Mouse (Mus musculus) erythroid progenitor cell, adult 5-6 weeks (primary cell): ENCODE data around the gene Gipr. TPM values are rescaled to one million over a fixed set of nuclear protein-coding genes. Genes with fewer than 3 reads are reported as not detected.
"Not testable (repeated sequence)": the region's sequence is repeated elsewhere in the genome, so short reads cannot be mapped to it uniquely, and the experiment has no call there.

ENCODE experiments used
- ATAC-seq: replicated peaks from 2 replicates; pipeline ENCODE4 v1.8.0; 2016; ENCODE audit warnings: moderate number of reproducible peaks, mild to moderate bottlenecking, moderate TSS enrichment, inconsistent platforms; ENCODE audit not compliant: poor library complexity, low FRiP score, severe bottlenecking
- total RNA-seq, 2 experiments: library from RNA; stranded (forward) in 1 of 2; stranded (reverse) in 1 of 2; fragments of 150-400 nt in 1 of 2; fragments of 186-747, 209-891 nt in 1 of 2; gene quantifications; 2 replicates each; pipeline versions ENCODE4 v1.2.3 to v1.2.4; 2015 to 2017; ENCODE audit warnings: low replicate concordance in 2 of 2

The Gipr gene
- total RNA-seq, 2 experiments from 2014 or later: not detected

DNA sequence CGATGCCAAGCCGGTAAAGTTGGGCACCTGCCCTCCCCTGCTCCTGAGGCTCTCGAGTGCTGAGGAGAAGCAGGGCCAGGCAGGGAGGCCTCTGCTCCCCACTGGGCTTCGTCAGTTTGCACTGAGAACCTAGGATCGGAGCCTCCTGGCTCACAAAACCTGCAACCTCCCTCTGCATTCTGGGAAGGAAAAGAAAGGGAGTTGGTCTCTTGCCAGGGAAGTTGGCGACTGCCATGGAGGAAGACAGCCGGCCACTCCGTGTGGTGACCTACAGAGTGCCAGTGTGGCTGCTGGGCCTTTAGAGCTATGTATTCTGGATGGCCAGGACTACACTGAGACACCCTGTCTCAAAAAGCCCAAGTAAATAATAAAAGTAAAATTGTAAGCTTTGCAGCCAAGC is 11.1 kb downstream of the Gipr start:
- ATAC-seq: no peak

- not testable (repeated sequence) for ATAC-seq
Observed at GRCm38 (mm10) chr7:19151121-19151520, 14.8 kb downstream of the Gipr start.

- peak; percentile 86 for ATAC-seq
Observed at GRCm38 (mm10) chr7:19149626-19150025, 16.3 kb downstream of the Gipr start, which contains the start of gene Snrpd2. Snrpd2 (plus strand) TSS chr7:19149722.

- ATAC-seq: peak; percentile 86
Observed at GRCm38 (mm10) chr7:19148875-19149541, 16.9 kb downstream of the Gipr start, which contains the start of gene Qpctl. Qpctl (minus strand) TSS chr7:19149291.

GRCm38 (mm10) chr7:19148180-19148874 is 17.6 kb downstream of the Gipr start:
- ATAC-seq: no peak

DNA sequence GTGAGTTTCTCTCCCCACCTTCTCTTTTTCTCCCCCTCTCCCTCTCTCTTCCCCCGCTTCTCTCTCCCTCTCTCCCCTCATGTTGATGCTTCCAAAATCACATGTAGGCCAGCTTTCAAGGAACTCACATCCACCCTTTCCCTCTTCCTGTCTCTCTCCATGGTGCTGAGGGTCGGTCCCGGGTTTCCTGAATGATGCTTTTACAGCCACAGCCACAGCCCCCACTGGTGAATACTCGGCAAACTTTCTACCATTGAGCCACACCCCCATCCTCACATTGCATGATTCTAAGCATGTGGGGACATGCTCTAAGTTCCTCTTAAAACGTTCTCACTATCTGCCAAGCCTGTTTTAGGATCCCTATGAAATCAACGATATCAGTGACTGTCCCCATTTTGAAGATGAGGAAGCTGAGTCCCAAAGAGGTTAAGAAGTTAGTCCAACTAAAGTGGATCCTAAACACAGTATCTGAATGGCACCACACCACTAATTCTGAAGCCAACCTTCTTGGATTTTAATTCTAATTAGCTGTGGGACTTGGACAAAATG is 18.4 kb downstream of the Gipr start:
- no peak for ATAC-seq

DNA sequence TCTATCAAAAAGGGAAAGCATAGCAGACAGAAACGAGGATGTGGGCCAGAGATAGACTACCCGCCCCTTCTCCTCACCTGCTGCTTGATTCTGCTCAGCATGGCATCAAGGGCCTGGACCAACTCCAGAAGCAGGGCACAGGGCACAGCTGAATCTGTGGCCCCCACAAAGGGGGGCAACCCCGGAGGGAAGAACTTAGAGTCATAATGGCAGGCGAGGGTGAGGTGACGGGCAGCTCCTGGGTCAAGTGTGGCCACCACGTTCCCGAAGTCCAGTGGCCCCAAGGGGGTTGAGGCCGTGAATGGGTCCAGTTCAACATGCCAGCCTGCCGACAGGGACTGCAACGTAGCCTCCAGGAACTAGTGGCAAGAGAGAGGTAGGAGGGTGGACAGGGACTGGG is 19.1 kb downstream of the Gipr start:
- no peak for ATAC-seq

GRCm38 (mm10) chr7:19137380-19137779 is 28.5 kb downstream of the Gipr start:
- no peak for ATAC-seq

GRCm38 (mm10) chr7:19136673-19137334 is 29.1 kb downstream of the Gipr start:
- ATAC-seq: no peak

DNA sequence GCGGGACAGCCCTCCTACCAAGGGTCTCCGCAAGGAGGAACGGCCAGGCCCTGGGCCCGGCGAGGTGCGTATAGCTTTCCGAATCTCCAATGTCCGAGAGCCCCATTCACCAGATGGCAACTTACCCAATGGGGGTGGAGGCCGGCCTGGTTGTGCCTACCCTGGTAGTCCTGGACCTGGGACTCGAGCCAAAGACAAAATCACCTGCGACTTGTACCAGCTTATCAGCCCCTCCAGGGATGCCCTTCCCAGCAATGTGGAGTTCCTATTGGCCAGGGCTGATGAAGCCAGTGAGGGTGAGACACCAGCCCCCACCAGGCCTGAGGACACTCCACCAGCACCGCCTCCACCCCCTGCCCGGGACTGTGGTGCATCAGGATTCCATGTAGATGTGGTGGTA is 29.8 kb downstream of the Gipr start:
- ATAC-seq: no peak

DNA sequence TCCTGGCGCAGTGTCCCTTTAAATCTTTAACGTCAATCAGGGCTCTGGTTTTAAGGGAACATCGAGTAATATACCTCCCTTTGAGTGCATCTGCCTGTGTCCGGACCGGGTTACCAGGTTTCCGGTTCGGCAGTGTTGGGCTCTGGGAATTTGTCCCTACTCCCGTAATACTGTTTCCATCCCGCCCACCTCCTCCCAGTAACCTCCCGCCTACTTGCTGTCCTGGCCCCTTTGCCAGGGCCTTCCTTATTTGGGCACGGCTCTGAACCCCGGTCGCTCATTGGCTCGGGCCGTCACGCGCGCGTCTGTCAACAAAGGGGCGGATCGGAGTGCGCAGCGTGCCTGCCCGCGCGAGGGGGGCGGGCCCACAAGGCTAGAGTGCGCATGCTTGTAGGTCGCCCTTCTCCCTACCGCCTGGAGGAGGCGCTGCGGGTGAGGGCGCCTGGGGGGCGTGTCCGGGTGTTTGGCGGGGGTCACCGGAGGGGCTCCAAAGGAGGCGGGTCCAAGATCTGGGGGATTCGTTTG is 34.5 kb downstream of the Gipr start:
- peak; percentile 96 for ATAC-seq

- no peak for ATAC-seq
Observed at GRCm38 (mm10) chr7:19130657-19131056, 35.3 kb downstream of the Gipr start.

GRCm38 (mm10) chr7:19129396-19129795 is 36.5 kb downstream of the Gipr start:
- ATAC-seq: no peak

GRCm38 (mm10) chr7:19127744-19128143 is 38.2 kb downstream of the Gipr start:
- no peak for ATAC-seq

GRCm38 (mm10) chr7:19124713-19125112 is 41.2 kb downstream of the Gipr start:
- ATAC-seq: no peak

- no peak for ATAC-seq
Observed at GRCm38 (mm10) chr7:19121686-19122085, 44.2 kb downstream of the Gipr start.

GRCm38 (mm10) chr7:19119631-19120429 is 46.1 kb downstream of the Gipr start, which contains the start of gene Fbxo46:
Fbxo46 (plus strand) TSS chr7:19119859.
- peak; percentile 99 for ATAC-seq

DNA sequence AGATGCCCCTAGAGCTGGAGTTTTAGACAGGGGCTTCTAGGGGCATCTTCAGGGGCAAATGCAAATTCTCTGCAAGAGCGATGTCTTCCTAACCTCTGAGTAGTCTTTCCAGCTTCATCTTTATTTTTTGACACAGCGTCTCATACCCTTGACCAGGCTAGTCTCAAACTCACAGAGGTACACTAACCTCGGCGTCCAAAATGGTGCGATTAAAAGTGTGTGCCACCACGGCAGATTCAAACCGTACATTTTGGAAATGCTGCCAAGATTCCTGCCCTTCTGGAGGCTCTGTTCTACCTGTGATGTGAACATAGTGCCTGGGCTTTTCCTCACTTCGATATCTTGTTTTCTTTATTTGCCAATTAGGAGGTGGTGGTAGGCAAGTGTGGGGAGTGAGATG is 46.8 kb downstream of the Gipr start:
- ATAC-seq: peak; percentile 4; the same call in 1 of the 2 replicates

GRCm38 (mm10) chr7:19118028-19118771 is 47.7 kb downstream of the Gipr start, which contains the start of gene Gm4969:
Gm4969 (minus strand) TSS chr7:19118368.
- ATAC-seq: no peak
